Mouse (Mus musculus): ENCODE data around the gene Nras. TPM values are rescaled to one million over a fixed set of nuclear protein-coding genes. Genes with fewer than 3 reads are reported as not detected.

Gene Nras
- polyA plus RNA-seq, 1 experiment from 2014 or later, result 160 TPM

DNA sequence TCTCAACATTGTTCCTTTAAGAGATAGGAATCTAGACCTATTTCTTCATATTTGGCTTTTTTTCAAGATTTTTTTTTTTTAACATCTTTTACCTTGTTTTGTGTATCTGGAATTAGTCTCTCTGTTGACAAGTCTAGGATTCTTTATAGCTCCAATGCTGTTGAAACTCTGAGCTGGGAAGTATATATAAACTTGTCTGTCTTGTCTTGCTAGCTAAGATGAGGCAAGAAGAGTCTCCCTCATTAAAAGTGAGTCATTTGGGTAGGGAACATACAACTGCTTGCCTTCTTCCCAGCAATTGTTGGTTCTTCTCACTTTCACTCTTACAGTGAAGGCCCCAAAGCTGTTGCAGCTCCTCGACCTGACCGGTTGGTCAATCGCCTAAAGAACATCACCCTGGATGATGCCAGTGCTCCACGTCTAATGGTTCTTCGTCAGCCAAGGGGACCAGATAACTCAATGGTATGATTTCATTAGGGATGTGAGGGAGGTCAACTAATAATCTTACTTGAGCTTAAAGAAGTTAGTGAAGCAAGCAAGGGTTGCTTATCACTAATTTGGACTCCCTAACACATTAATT lies 2.0 kb upstream of the Nras start:
- 90% methylated on average over 5 of the region's 5 CpGs for WGBS
- no peak overlapping the region for H3K9ac ChIP-seq (ENCODE audit: low read depth, low read length)
- H3K36me3 ChIP-seq (ENCODE audit: control insufficient read depth, insufficient read depth, low read length), result peaks cover 8% of the 10 kb centered on the region

DNA sequence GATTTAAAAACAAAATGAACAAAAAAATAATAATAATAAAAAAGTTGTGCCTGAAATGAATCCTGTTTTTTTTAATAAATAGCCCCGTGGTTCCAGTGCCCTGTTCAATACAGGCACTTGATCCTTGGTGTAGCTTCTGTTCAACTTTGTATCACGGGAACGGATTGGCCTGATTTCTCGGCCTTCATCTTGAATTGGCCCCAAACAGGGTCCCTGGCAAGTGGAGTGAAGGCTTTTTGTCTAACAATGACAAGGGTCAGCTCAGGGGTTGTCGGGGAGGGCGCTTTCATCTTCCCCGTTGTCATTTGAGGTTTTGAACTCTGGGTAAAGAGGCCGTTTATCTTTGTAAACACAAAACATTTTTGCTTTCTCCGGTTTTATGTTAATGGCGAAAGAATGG lies 333 bp upstream of the Nras start:
- WGBS, result 2% methylated on average over 10 of the region's 10 CpGs
- no peaks in the 10 kb centered on the region for H3K4me1 ChIP-seq (replicated peaks; ENCODE audit: control insufficient read depth, insufficient read depth, low read length)
- H3K27ac ChIP-seq (ENCODE audit: low read depth, low read length), result peak overlapping the region; percentile 70; the same call in 1 of the 2 replicates
- no peaks in the 10 kb centered on the region for H3K9me3 ChIP-seq (ENCODE audit: control insufficient read depth, low read length)
- peak overlapping the region; percentile 45; the same call in 1 of the 2 replicates for H3K9ac ChIP-seq (ENCODE audit: low read depth, low read length)
- H3K36me3 ChIP-seq (ENCODE audit: control insufficient read depth, insufficient read depth, low read length), result peaks cover 14% of the 10 kb centered on the region
- peak overlapping the region; percentile 40 for H3K4me2 ChIP-seq (replicated peaks; ENCODE audit: low read depth, low read length)
- H3K27me3 ChIP-seq (ENCODE audit: control insufficient read depth, insufficient read depth, low read length), result no peaks in the 10 kb centered on the region
- no peak for DNase-seq (ENCODE audit: low spot score)
- H3K4me3 ChIP-seq (ENCODE audit: low read depth, low read length), result peak overlapping the region; percentile 71
- ATAC-seq (ENCODE audit: low FRiP score), result peak; percentile 82

More for the DNA sequence above, 2.0 kb upstream of the Nras start:
- Histone ChIP-seq H3K4me2 (replicated peaks; ENCODE audit: low read depth, low read length) (no peak overlapping the region), H3K4me1 (replicated peaks; ENCODE audit: control insufficient read depth, insufficient read depth, low read length) (no peaks in the 10 kb centered on the region), H3K27ac (ENCODE audit: low read depth, low read length) (no peak overlapping the region), H3K9me3 (ENCODE audit: control insufficient read depth, low read length) (no peaks in the 10 kb centered on the region), H3K27me3 (ENCODE audit: control insufficient read depth, insufficient read depth, low read length) (no peaks in the 10 kb centered on the region), H3K4me3 (ENCODE audit: low read depth, low read length) (no peak overlapping the region)
- no peak for ATAC-seq (ENCODE audit: low FRiP score)
- no peak for DNase-seq (ENCODE audit: low spot score)

DNA sequence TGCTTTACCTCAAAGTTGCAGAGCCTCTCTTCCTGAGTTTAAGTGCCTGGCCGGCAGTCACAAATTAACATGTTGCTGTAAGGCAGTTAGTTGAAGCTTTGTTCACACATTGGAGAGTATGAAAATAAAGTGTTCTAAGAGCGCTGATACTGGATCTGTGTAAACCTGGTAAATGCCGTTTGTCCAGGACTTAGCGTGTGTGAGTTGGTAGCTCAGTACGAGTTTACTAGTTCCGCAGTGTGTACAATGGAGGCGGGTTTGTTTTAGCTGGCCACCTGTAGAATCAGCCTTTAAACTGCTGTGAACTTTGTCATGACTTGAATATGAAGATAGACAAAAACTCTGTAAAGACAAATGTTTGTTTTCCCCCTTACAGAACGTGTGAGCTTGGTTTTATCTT lies 8.8 kb downstream of the Nras start:
- WGBS, result 95% methylated on average over 8 of the region's 8 CpGs
- Histone ChIP-seq H3K27me3 (ENCODE audit: control insufficient read depth, insufficient read depth, low read length) (no peaks in the 10 kb centered on the region), H3K36me3 (ENCODE audit: control insufficient read depth, insufficient read depth, low read length) (peaks cover 19% of the 10 kb centered on the region), H3K4me3 (ENCODE audit: low read depth, low read length) (no peak overlapping the region), H3K9me3 (ENCODE audit: control insufficient read depth, low read length) (no peaks in the 10 kb centered on the region), H3K9ac (ENCODE audit: low read depth, low read length) (no peak overlapping the region), H3K27ac (ENCODE audit: low read depth, low read length) (no peak overlapping the region), H3K4me2 (replicated peaks; ENCODE audit: low read depth, low read length) (no peak overlapping the region), H3K4me1 (replicated peaks; ENCODE audit: control insufficient read depth, insufficient read depth, low read length) (no peaks in the 10 kb centered on the region)
- DNase-seq (ENCODE audit: low spot score), result no peak
- no peak for ATAC-seq (ENCODE audit: low FRiP score)

DNA sequence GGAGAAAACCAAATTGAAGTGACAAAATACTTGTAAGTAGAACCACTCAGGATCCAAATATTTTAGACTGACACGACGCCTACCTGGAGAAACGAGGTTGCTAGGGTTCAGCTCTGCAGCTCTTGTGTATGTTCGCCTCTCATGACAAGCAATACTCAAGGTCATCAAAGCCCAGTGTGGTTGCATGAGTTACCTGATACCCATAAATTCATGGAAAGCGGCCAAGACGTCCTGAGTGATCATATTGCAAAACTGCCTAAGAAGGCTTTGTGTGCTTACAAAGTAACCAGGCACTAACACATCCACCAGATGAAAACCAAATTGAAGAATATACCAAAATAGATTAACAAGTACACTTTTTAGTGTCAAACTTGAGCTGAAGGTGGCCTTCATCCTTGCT lies 10.9 kb downstream of the Nras start:
- Histone ChIP-seq H3K4me1 (replicated peaks; ENCODE audit: control insufficient read depth, insufficient read depth, low read length) (no peaks in the 10 kb centered on the region), H3K27me3 (ENCODE audit: control insufficient read depth, insufficient read depth, low read length) (no peaks in the 10 kb centered on the region), H3K4me2 (replicated peaks; ENCODE audit: low read depth, low read length) (no peak overlapping the region), H3K9me3 (ENCODE audit: control insufficient read depth, low read length) (no peaks in the 10 kb centered on the region), H3K4me3 (ENCODE audit: low read depth, low read length) (no peak overlapping the region), H3K9ac (ENCODE audit: low read depth, low read length) (no peak overlapping the region), H3K27ac (ENCODE audit: low read depth, low read length) (no peak overlapping the region), H3K36me3 (ENCODE audit: control insufficient read depth, insufficient read depth, low read length) (0 out of 2 replicates have a peak, but pooled peaks cover 7% of the 10 kb centered on the region)
- ATAC-seq (ENCODE audit: low FRiP score) (no peak), DNase-seq (ENCODE audit: low spot score) (no peak)
- 96% methylated on average over 6 of the region's 6 CpGs for WGBS

DNA sequence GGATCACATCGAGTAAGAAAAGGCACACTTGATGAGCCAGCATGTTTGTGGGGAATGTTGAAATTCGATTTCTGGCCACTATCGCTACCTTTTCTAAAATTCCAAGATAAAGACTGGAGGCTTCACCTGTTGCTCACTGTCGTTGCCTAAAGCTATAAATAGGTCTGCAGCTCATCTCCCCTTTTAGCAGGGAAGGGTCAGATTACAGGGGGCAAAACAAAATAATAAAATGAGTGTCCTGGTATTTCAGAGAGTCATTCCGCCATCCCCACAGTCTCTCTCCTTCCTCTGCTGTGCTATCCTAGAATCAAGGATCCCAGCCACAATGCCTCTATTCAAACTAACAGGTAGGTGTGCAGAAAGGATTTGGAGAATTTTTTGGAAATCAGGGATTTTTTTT lies 15.7 kb downstream of the Nras start, which contains the start of gene Ampd1:
Gene Ampd1, plus strand, starts transcription at position 244 of the 400 bp plus-strand sequence.
- Histone ChIP-seq H3K9me3 (ENCODE audit: control insufficient read depth, low read length) (no peaks in the 10 kb centered on the region), H3K36me3 (ENCODE audit: control insufficient read depth, insufficient read depth, low read length) (no peaks in the 10 kb centered on the region), H3K27ac (ENCODE audit: low read depth, low read length) (no peak within 1 kb of the TSS), H3K27me3 (ENCODE audit: control insufficient read depth, insufficient read depth, low read length) (no peaks in the 10 kb centered on the region), H3K4me3 (ENCODE audit: low read depth, low read length) (no peak within 1 kb of the TSS), H3K4me2 (replicated peaks; ENCODE audit: low read depth, low read length) (no peak within 1 kb of the TSS), H3K4me1 (replicated peaks; ENCODE audit: control insufficient read depth, insufficient read depth, low read length) (no peaks in the 10 kb centered on the region), H3K9ac (ENCODE audit: low read depth, low read length) (no peak within 1 kb of the TSS)
- 77% methylated on average over 5 of the region's 5 CpGs for WGBS
- ATAC-seq (ENCODE audit: low FRiP score) (no peak), DNase-seq (ENCODE audit: low spot score) (no peak)

DNA sequence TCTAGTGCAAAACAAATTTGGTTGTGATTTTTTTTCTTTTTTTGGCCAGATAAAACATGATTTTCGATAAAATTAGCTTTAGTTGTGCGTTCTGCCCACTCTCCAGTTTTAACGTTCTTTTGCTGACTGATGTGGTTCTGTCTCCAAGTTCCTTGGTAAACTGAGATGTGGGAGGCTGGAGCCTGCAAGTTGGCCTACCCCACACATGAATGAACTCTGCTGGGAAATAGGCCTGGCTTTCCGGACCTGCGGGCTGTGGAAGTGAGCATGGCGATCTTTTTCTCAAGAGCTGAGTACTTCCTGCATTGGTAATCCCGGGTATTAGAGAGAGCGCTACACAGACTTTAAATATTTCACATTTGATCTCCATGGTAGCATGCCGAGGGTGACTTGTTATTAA lies 17.8 kb downstream of the Nras start:
- no peaks in the 10 kb centered on the region for H3K36me3 ChIP-seq (ENCODE audit: control insufficient read depth, insufficient read depth, low read length)
- WGBS, result 90% methylated on average over 9 of the region's 9 CpGs
- H3K4me2 ChIP-seq (replicated peaks; ENCODE audit: low read depth, low read length), result no peak overlapping the region
- H3K9ac ChIP-seq (ENCODE audit: low read depth, low read length), result no peak overlapping the region
- no peak overlapping the region for H3K4me3 ChIP-seq (ENCODE audit: low read depth, low read length)
- DNase-seq (ENCODE audit: low spot score), result no peak
- no peak overlapping the region for H3K27ac ChIP-seq (ENCODE audit: low read depth, low read length)
- ATAC-seq (ENCODE audit: low FRiP score), result no peak
- no peaks in the 10 kb centered on the region for H3K27me3 ChIP-seq (ENCODE audit: control insufficient read depth, insufficient read depth, low read length)
- H3K4me1 ChIP-seq (replicated peaks; ENCODE audit: control insufficient read depth, insufficient read depth, low read length), result no peaks in the 10 kb centered on the region
- H3K9me3 ChIP-seq (ENCODE audit: control insufficient read depth, low read length), result no peaks in the 10 kb centered on the region

DNA sequence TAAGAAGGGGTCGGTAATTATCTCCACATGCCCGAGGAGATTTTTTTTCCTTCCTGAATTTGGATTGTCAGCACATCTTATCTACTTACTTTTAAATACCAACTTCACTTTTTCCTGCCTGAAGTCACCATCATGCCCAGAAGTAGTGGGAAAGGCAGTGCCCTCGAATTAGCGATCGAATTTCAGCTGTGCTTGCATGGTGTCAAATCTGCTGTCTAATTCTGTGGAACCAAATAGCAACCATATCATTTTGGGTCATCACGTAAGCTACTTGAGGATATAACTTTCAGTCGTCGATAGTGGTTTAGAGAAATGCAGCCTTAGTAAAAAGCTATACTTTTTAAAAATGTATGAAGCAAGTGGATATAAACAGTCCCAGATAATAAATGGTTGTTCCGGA lies 18.4 kb downstream of the Nras start:
- no peaks in the 10 kb centered on the region for H3K4me1 ChIP-seq (replicated peaks; ENCODE audit: control insufficient read depth, insufficient read depth, low read length)
- WGBS, result 95% methylated on average over 9 of the region's 9 CpGs
- no peaks in the 10 kb centered on the region for H3K9me3 ChIP-seq (ENCODE audit: control insufficient read depth, low read length)
- H3K27ac ChIP-seq (ENCODE audit: low read depth, low read length), result no peak overlapping the region
- H3K36me3 ChIP-seq (ENCODE audit: control insufficient read depth, insufficient read depth, low read length), result no peaks in the 10 kb centered on the region
- no peak overlapping the region for H3K4me2 ChIP-seq (replicated peaks; ENCODE audit: low read depth, low read length)
- H3K9ac ChIP-seq (ENCODE audit: low read depth, low read length), result no peak overlapping the region
- ATAC-seq (ENCODE audit: low FRiP score) (no peak), DNase-seq (ENCODE audit: low spot score) (no peak)
- H3K4me3 ChIP-seq (ENCODE audit: low read depth, low read length), result no peak overlapping the region
- H3K27me3 ChIP-seq (ENCODE audit: control insufficient read depth, insufficient read depth, low read length), result no peaks in the 10 kb centered on the region

DNA sequence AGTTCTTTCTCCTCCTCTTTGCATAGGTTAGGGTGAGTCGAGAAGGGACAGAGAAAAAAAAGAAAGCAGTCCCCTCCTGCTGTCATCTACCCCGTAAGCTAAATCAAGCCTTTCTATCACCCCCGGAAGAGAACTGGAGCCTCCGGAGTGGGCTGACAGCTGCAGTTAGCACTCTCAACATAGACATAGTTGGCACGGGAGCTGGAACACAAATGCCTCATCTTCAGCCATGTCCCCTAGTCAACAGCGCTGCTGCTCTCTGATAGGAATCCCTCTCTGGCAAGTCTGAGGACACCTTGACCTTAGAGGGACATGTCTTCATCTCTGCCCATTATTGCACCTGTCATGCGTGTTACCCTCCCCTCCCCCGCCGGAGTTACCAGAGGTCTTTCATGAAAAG lies 21.2 kb downstream of the Nras start:
- no peaks in the 10 kb centered on the region for H3K4me1 ChIP-seq (replicated peaks; ENCODE audit: control insufficient read depth, insufficient read depth, low read length)
- DNase-seq (ENCODE audit: low spot score) (no peak), ATAC-seq (ENCODE audit: low FRiP score) (no peak)
- no peak overlapping the region for H3K9ac ChIP-seq (ENCODE audit: low read depth, low read length)
- no peak overlapping the region for H3K27ac ChIP-seq (ENCODE audit: low read depth, low read length)
- H3K9me3 ChIP-seq (ENCODE audit: control insufficient read depth, low read length), result no peaks in the 10 kb centered on the region
- H3K4me2 ChIP-seq (replicated peaks; ENCODE audit: low read depth, low read length), result no peak overlapping the region
- WGBS, result 83% methylated on average over 9 of the region's 9 CpGs
- no peaks in the 10 kb centered on the region for H3K27me3 ChIP-seq (ENCODE audit: control insufficient read depth, insufficient read depth, low read length)
- no peaks in the 10 kb centered on the region for H3K36me3 ChIP-seq (ENCODE audit: control insufficient read depth, insufficient read depth, low read length)
- no peak overlapping the region for H3K4me3 ChIP-seq (ENCODE audit: low read depth, low read length)

DNA sequence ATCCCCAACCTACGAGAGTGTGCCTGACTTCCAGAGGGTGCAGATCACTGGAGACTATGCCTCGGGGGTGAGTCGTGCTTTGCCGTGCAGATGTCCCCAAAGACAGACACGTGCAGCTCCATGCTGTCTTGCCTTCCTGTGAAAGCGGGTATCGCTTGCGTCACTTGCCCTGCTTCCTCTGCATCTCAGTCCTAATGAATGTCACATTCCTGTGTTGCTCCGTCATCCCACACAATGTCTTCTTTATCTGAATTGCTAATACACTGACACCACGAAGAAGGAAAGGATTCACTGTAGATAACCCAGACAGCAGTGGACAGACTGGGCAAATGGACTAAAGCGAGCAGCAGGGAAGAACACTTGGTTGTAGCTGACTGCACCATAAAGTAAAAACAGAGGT lies 23.0 kb downstream of the Nras start:
- H3K4me2 ChIP-seq (replicated peaks; ENCODE audit: low read depth, low read length), result no peak overlapping the region
- no peak overlapping the region for H3K4me3 ChIP-seq (ENCODE audit: low read depth, low read length)
- H3K27ac ChIP-seq (ENCODE audit: low read depth, low read length), result no peak overlapping the region
- no peak for ATAC-seq (ENCODE audit: low FRiP score)
- no peak overlapping the region for H3K9ac ChIP-seq (ENCODE audit: low read depth, low read length)
- no peak for DNase-seq (ENCODE audit: low spot score)
- WGBS, result 64% methylated on average over 11 of the region's 11 CpGs
- H3K27me3 ChIP-seq (ENCODE audit: control insufficient read depth, insufficient read depth, low read length), result no peaks in the 10 kb centered on the region
- no peaks in the 10 kb centered on the region for H3K9me3 ChIP-seq (ENCODE audit: control insufficient read depth, low read length)
- H3K4me1 ChIP-seq (replicated peaks; ENCODE audit: control insufficient read depth, insufficient read depth, low read length), result no peaks in the 10 kb centered on the region
- H3K36me3 ChIP-seq (ENCODE audit: control insufficient read depth, insufficient read depth, low read length), result no peaks in the 10 kb centered on the region
